Mouse (Mus musculus): ENCODE data around the gene Kbtbd8.

- TF ChIP-seq CTCF (IDR thresholded peaks at IDR 0.05; ENCODE audit: low read depth) (no peak), EP300 (IDR thresholded peaks at IDR 0.05; ENCODE audit: low read depth) (no peak)
Measured at GRCm38 (mm10) chr6:95116946-95117345, at the start of gene Kbtbd8.
